Mouse (Mus musculus): ENCODE measurements at regions not wholly inside any gene's neighbourhood (a gene's known extent, or its start where the extent isn't known, plus 50 kb on each side); places are given as distances from the start of the nearest gene placed in this dataset.

DNA sequence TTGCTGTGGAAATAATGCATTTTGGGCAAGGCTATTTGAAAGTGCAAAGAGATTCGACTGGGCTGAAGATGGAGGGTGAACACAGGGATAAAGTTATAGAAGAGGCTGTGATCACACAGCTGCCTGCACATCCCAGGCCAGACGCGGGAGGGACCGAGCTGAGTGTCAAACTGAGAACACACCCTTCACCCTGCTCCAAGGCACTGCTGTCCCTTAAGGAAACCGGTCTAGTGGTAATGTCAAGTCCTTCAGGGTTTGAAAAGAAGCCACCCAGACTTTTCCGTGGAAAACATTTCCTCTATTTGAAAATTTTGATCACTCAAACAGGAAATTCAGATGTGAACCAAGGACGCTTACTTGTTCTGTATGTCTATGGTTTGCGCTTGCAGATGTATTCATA is 134.6 kb downstream of the Gm11011 start:
- H3K4me1 ChIP-seq (ENCODE audit: insufficient read depth, low read length) = no peaks in the 10 kb centered on the region
- 89% methylated on average over 8 of the region's 8 CpGs for WGBS
- no peak for TF ChIP-seq CTCF (IDR thresholded peaks at IDR 0.05; ENCODE audit: low read depth)

DNA sequence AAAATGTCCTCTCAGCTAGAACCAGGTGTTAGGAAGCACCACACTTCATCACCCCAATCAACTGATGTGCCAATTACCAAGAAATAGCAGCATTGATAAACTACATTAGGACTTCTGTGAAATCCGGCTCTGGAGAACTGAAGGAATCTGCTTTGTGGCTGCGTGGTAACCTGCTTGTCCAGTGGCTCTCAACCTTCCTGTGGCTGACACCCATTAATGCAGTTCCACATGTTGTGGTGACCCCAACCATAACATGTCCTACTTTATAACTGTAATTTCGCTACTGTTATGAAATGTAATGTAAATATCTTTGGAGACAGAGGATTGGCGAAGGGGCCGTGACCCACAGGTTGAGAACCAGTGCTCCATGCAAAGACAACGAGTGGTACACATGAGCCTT is 136.7 kb downstream of the Gm11011 start:
- 90% methylated on average over 6 of the region's 6 CpGs for WGBS

More for the DNA sequence above, 134.6 kb downstream of the Gm11011 start:
- Histone ChIP-seq H3K27me3 (ENCODE audit: insufficient read depth, low read length) (no peaks in the 10 kb centered on the region), H3K4me3 (ENCODE audit: low read length) (no peak overlapping the region), H3K36me3 (ENCODE audit: insufficient read depth, low read length) (no peaks in the 10 kb centered on the region), H3K9ac (replicated peaks; ENCODE audit: low read length) (no peak overlapping the region), H3K9me3 (ENCODE audit: low read length) (no peaks in the 10 kb centered on the region), H3K4me2 (ENCODE audit: low read depth, low read length) (no peak overlapping the region), H3K27ac (no peak overlapping the region)
- no peak for DNase-seq (ENCODE audit: low spot score)
- no peak for ATAC-seq

DNA sequence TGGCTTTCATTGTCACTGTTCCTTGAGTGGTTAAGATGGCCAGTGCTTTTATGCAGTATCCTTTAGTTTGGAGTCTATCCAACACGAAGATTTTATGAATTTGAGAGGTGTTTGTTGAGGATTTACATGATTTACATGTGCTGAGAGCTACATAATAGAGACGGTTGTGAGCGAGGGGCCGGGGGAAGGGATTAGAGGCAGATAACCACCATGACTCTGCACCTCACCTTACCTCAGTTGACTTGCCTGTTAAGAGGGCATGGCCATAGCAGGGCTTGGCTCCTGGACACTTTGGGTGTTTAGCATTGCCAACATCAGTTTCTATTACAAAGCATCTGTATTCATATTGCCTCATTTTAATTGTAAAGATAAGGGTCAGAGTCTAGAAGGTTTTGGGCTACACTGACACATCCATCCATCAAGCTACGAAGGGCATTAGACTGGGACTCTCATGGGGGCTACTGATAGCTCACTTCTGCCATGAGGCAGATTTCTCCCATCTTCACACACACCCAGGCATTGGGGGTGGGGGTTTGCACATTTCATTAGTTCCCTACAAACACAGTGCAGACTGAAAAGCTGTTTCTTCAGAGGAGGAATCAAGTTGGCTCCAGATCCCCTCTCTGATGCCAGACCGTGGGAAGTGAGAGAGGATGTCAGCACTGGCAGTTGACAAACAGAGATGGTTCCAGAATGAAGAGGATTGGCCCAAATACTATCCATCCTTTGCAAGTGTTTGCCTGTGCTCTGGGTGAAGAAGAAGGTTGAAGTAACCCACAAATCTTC is 139.9 kb downstream of the Gm11011 start:
- no peak overlapping the region for H3K4me3 ChIP-seq (ENCODE audit: low read length)
- no peak overlapping the region for H3K4me2 ChIP-seq (ENCODE audit: low read depth, low read length)
- no peaks in the 10 kb centered on the region for H3K27me3 ChIP-seq (ENCODE audit: insufficient read depth, low read length)
- TF ChIP-seq CTCF (IDR thresholded peaks at IDR 0.05; ENCODE audit: low read depth) = no peak
- WGBS = 79% methylated on average over 6 of the region's 6 CpGs
- no peaks in the 10 kb centered on the region for H3K9me3 ChIP-seq (ENCODE audit: low read length)
- ATAC-seq = no peak
- H3K36me3 ChIP-seq (ENCODE audit: insufficient read depth, low read length) = no peaks in the 10 kb centered on the region
- H3K27ac ChIP-seq = no peak overlapping the region
- no peaks in the 10 kb centered on the region for H3K4me1 ChIP-seq (ENCODE audit: insufficient read depth, low read length)
- DNase-seq (ENCODE audit: low spot score) = no peak
- no peak overlapping the region for H3K9ac ChIP-seq (replicated peaks; ENCODE audit: low read length)

More for the DNA sequence above, 136.7 kb downstream of the Gm11011 start:
- ATAC-seq = no peak
- Histone ChIP-seq H3K4me3 (ENCODE audit: low read length) (no peak overlapping the region), H3K9me3 (ENCODE audit: low read length) (no peaks in the 10 kb centered on the region), H3K36me3 (ENCODE audit: insufficient read depth, low read length) (no peaks in the 10 kb centered on the region), H3K9ac (replicated peaks; ENCODE audit: low read length) (no peak overlapping the region), H3K27ac (no peak overlapping the region), H3K27me3 (ENCODE audit: insufficient read depth, low read length) (no peaks in the 10 kb centered on the region), H3K4me2 (ENCODE audit: low read depth, low read length) (no peak overlapping the region), H3K4me1 (ENCODE audit: insufficient read depth, low read length) (no peaks in the 10 kb centered on the region)
- no peak for TF ChIP-seq CTCF (IDR thresholded peaks at IDR 0.05; ENCODE audit: low read depth)
- no peak for DNase-seq (ENCODE audit: low spot score)

DNA sequence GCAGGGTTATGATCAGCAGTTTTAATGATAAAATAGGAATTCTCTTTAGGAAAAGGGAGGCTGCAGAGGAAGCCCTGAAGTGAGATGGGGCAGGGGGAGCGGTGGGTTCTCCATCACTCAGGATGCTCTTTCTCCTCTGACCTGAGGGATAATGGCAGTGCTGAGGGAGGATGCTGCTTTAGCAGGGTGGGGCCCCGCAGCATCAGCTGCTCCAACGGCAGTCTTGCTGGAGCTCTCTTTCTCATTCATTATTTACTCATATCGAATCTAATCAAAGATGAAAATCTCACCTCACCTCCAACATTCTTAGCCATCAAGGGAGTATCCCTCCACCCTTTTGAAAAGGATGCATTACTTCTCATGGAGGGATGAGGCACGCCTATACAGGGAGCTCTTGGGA is 141.7 kb downstream of the Gm11011 start:
- 80% methylated on average over 5 of the region's 5 CpGs for WGBS
- no peak for TF ChIP-seq CTCF (IDR thresholded peaks at IDR 0.05; ENCODE audit: low read depth)

DNA sequence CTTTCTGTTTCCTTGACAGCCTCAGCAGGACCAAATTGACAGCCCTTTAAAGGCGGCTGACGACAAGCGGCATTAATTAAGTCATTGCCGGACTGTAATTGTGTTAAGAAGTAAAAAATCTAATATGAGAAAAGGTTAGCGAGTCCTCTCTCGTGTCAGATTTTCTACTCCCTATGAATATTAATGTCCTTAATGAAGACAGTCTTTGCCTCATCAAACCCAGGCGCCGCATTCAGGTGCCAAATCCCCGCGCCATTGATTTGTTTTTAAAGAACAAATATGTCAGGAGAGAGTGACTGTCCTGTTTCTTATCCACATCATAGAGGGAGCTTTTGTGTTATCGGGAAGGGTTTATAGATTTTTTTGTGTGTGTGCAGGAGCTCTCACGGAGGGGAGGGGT is 142.2 kb downstream of the Gm11011 start:
- TF ChIP-seq CTCF (IDR thresholded peaks at IDR 0.05; ENCODE audit: low read depth) = no peak

More for the DNA sequence above, 141.7 kb downstream of the Gm11011 start:
- Histone ChIP-seq H3K9me3 (ENCODE audit: low read length) (no peaks in the 10 kb centered on the region), H3K9ac (replicated peaks; ENCODE audit: low read length) (no peak overlapping the region), H3K27me3 (ENCODE audit: insufficient read depth, low read length) (no peaks in the 10 kb centered on the region), H3K4me3 (ENCODE audit: low read length) (no peak overlapping the region), H3K4me2 (ENCODE audit: low read depth, low read length) (0 out of 2 replicates have a peak overlapping the region, but pooled peaks have one; percentile 19), H3K4me1 (ENCODE audit: insufficient read depth, low read length) (no peaks in the 10 kb centered on the region), H3K36me3 (ENCODE audit: insufficient read depth, low read length) (no peaks in the 10 kb centered on the region), H3K27ac (no peak overlapping the region)
- no peak for DNase-seq (ENCODE audit: low spot score)
- ATAC-seq = no peak

DNA sequence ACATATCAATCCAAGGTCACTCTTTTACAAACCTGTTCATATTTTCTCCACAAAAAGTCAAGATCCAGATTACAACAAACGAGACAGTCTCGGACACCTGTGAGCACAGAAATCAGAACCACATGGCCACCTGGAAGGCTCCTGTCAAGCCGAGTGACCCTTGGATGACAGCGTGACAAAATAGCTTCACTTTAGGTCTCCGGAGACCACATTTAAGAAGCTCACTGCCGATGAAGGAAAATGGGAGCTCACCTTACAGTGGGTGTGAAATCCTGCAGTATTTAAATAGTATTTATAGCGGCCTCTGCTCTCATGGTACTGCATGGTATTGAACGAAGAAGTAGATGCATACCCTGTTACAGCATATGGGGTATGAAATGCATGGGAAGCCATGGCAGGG is 144.3 kb downstream of the Gm11011 start:
- Histone ChIP-seq H3K9me3 (ENCODE audit: low read length) (no peaks in the 10 kb centered on the region), H3K4me1 (ENCODE audit: insufficient read depth, low read length) (no peaks in the 10 kb centered on the region), H3K4me3 (ENCODE audit: low read length) (no peak overlapping the region), H3K36me3 (ENCODE audit: insufficient read depth, low read length) (no peaks in the 10 kb centered on the region), H3K27me3 (ENCODE audit: insufficient read depth, low read length) (no peaks in the 10 kb centered on the region), H3K4me2 (ENCODE audit: low read depth, low read length) (no peak overlapping the region), H3K27ac (no peak overlapping the region), H3K9ac (replicated peaks; ENCODE audit: low read length) (no peak overlapping the region)
- 87% methylated on average over 8 of the region's 8 CpGs for WGBS
- ATAC-seq (no peak), DNase-seq (ENCODE audit: low spot score) (no peak)
- no peak for TF ChIP-seq CTCF (IDR thresholded peaks at IDR 0.05; ENCODE audit: low read depth)

More for the DNA sequence above, 142.2 kb downstream of the Gm11011 start:
- Histone ChIP-seq H3K36me3 (ENCODE audit: insufficient read depth, low read length) (no peaks in the 10 kb centered on the region), H3K27me3 (ENCODE audit: insufficient read depth, low read length) (no peaks in the 10 kb centered on the region), H3K4me3 (ENCODE audit: low read length) (no peak overlapping the region), H3K9me3 (ENCODE audit: low read length) (no peaks in the 10 kb centered on the region), H3K9ac (replicated peaks; ENCODE audit: low read length) (no peak overlapping the region), H3K4me2 (ENCODE audit: low read depth, low read length) (0 out of 2 replicates have a peak overlapping the region, but pooled peaks have one; percentile 19), H3K27ac (no peak overlapping the region), H3K4me1 (ENCODE audit: insufficient read depth, low read length) (no peaks in the 10 kb centered on the region)
- WGBS = 31% methylated on average over 12 of the region's 12 CpGs
- ATAC-seq (no peak), DNase-seq (ENCODE audit: low spot score) (peak; percentile 7)

DNA sequence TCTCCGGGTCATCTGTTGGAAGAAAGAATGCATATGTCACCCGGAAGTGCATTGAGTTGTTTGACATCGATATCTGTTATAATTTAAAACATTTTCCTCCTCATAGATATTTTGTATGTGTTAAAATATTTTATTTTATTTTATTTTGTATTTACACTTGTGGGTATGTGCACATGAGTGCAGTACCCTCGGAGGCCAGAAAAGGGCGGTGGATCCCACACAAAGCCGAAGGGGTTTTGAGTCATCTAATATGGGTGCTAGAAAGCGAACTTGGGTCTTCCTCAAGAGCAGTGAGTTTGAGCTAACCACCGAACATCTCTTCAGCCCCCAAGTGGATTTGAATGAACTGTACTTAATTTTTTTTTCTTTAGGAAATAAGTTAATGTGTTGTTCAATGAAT is 156.0 kb downstream of the Gm11011 start:
- 96% methylated on average over 8 of the region's 8 CpGs for WGBS
- no peaks in the 10 kb centered on the region for H3K27me3 ChIP-seq (ENCODE audit: insufficient read depth, low read length)
- no peaks in the 10 kb centered on the region for H3K4me1 ChIP-seq (ENCODE audit: insufficient read depth, low read length)
- no peak overlapping the region for H3K27ac ChIP-seq
- H3K4me3 ChIP-seq (ENCODE audit: low read length) = no peak overlapping the region
- H3K36me3 ChIP-seq (ENCODE audit: insufficient read depth, low read length) = no peaks in the 10 kb centered on the region
- H3K4me2 ChIP-seq (ENCODE audit: low read depth, low read length) = no peak overlapping the region
- H3K9me3 ChIP-seq (ENCODE audit: low read length) = no peaks in the 10 kb centered on the region
- ATAC-seq (no peak), DNase-seq (ENCODE audit: low spot score) (no peak)
- H3K9ac ChIP-seq (replicated peaks; ENCODE audit: low read length) = no peak overlapping the region
- TF ChIP-seq CTCF (IDR thresholded peaks at IDR 0.05; ENCODE audit: low read depth) = no peak

All from hindbrain, postnatal 0 days (tissue).